Mouse (Mus musculus) hindbrain, embryonic 12.5 days (tissue): ENCODE results near the gene Alk. TPM values are rescaled to one million over a fixed set of nuclear protein-coding genes. Genes with fewer than 3 reads are reported as not detected.

ENCODE experiments used
- ATAC-seq: fragments of 200-750 bp; cut with Nextera tagmentation; 2 replicates; pipeline ENCODE4 v1.8.0; 2017; ENCODE audit warnings: moderate TSS enrichment; ENCODE audit not compliant: low FRiP score
- H3K27ac ChIP-seq: fragments of 300-500 bp; sonication (generic); 2 replicates; pipeline ENCODE4 v1.5.1; 2016; ENCODE audit warnings: mild to moderate bottlenecking
- H3K27me3 ChIP-seq: fragments of 300-500 bp; sonication (generic); 2 replicates; pipeline ENCODE4 v1.6.1; 2016; ENCODE audit warnings: mild to moderate bottlenecking
- H3K36me3 ChIP-seq: fragments of 300-500 bp; sonication (generic); 2 replicates; pipeline ENCODE4 v1.6.1; 2016; ENCODE audit warnings: mild to moderate bottlenecking
- H3K4me1 ChIP-seq: fragments of 300-500 bp; sonication (generic); 2 replicates; pipeline ENCODE4 v1.6.1; 2016
- H3K4me2 ChIP-seq: fragments of 300-500 bp; sonication (generic); replicated peaks from 2 replicates; pipeline ENCODE4 v1.6.1; 2016; ENCODE audit warnings: mild to moderate bottlenecking
- H3K4me3 ChIP-seq: fragments of 300-500 bp; sonication (generic); 2 replicates; pipeline ENCODE4 v1.5.1; 2016; ENCODE audit warnings: mild to moderate bottlenecking
- H3K9ac ChIP-seq: fragments of 300-500 bp; sonication (generic); 2 replicates; pipeline ENCODE4 v1.6.1; 2016; ENCODE audit warnings: mild to moderate bottlenecking, moderate library complexity
- H3K9me3 ChIP-seq: fragments of 300-500 bp; sonication (generic); replicated peaks from 2 replicates; pipeline ENCODE4 v1.6.1; 2016; ENCODE audit warnings: mild to moderate bottlenecking
- WGBS: fragments of 180-500 bp; shearing (Covaris S2); methylation state at CpG from one replicate; pipeline ENCODE4 v1.1.7; 2016; 5-methylcytosine and 5-hydroxymethylcytosine counted together
- polyA plus RNA-seq: library from polyadenylated mRNA; unstranded; fragments of >200 nt; fragmentation: Nextera tagmentation; extraction: Ambion mirVana; gene quantifications from 2 replicates; pipeline ENCODE4 v1.2.1, GENCODE M21; 2016

Alk gene
- polyA plus RNA-seq, 1 experiment from 2014 or later: 2.2 TPM

GRCm38 (mm10) chr17:72197576-72197975 lies 406.9 kb downstream of the Alk start:
- ATAC-seq: no peak
- H3K9me3 ChIP-seq: no peaks in the 10 kb centered on the region
- H3K27me3 ChIP-seq: no peaks in the 10 kb centered on the region
- H3K9ac ChIP-seq: no peak overlapping the region
- no peak overlapping the region for H3K4me2 ChIP-seq
- no peaks in the 10 kb centered on the region for H3K36me3 ChIP-seq
- peaks cover 7% of the 10 kb centered on the region for H3K4me1 ChIP-seq
- WGBS: 72% methylated on average over 6 of the region's 6 CpGs
- no peak overlapping the region for H3K4me3 ChIP-seq
- no peak overlapping the region for H3K27ac ChIP-seq

- Histone ChIP-seq H3K4me3 (no peak overlapping the region), H3K27me3 (no peaks in the 10 kb centered on the region), H3K4me2 (no peak overlapping the region), H3K36me3 (no peaks in the 10 kb centered on the region), H3K4me1 (peaks cover 7% of the 10 kb centered on the region), H3K27ac (no peak overlapping the region), H3K9ac (no peak overlapping the region), H3K9me3 (no peaks in the 10 kb centered on the region)
- WGBS: 30% methylated on average over 12 of the region's 12 CpGs
- ATAC-seq: peak; percentile 46
These were observed 409.3 kb downstream of the Alk start for GRCm38 (mm10) chr17:72194976-72195650.

- ATAC-seq: no peak
- Histone ChIP-seq H3K9me3 (no peaks in the 10 kb centered on the region), H3K4me2 (no peak overlapping the region), H3K9ac (no peak overlapping the region), H3K4me1 (peaks cover 7% of the 10 kb centered on the region), H3K27ac (no peak overlapping the region), H3K27me3 (no peaks in the 10 kb centered on the region), H3K36me3 (no peaks in the 10 kb centered on the region), H3K4me3 (no peak overlapping the region)
- 84% methylated on average over 8 of the region's 8 CpGs for WGBS
These were observed 413.9 kb downstream of the Alk start for GRCm38 (mm10) chr17:72190536-72190935.

- Histone ChIP-seq H3K4me3 (no peak overlapping the region), H3K27ac (no peak overlapping the region), H3K4me1 (no peaks in the 10 kb centered on the region), H3K9me3 (no peaks in the 10 kb centered on the region), H3K27me3 (no peaks in the 10 kb centered on the region), H3K9ac (no peak overlapping the region), H3K4me2 (no peak overlapping the region), H3K36me3 (no peaks in the 10 kb centered on the region)
- ATAC-seq: no peak
- WGBS: 72% methylated on average over 1 of the region's 1 CpGs
These were observed 417.4 kb downstream of the Alk start for GRCm38 (mm10) chr17:72187026-72187425.

GRCm38 (mm10) chr17:72182414-72182813 lies 422.0 kb downstream of the Alk start:
- Histone ChIP-seq H3K9ac (no peak overlapping the region), H3K27ac (no peak overlapping the region), H3K27me3 (no peaks in the 10 kb centered on the region), H3K9me3 (no peaks in the 10 kb centered on the region), H3K36me3 (no peaks in the 10 kb centered on the region), H3K4me2 (no peak overlapping the region), H3K4me1 (no peaks in the 10 kb centered on the region; the same call in 1 of the 2 replicates), H3K4me3 (no peak overlapping the region)
- WGBS: 69% methylated on average over 2 of the region's 2 CpGs
- no peak for ATAC-seq

GRCm38 (mm10) chr17:72180200-72180599 lies 424.2 kb downstream of the Alk start:
- Histone ChIP-seq H3K4me2 (no peak overlapping the region), H3K36me3 (no peaks in the 10 kb centered on the region), H3K4me3 (no peak overlapping the region), H3K27ac (no peak overlapping the region), H3K27me3 (no peaks in the 10 kb centered on the region), H3K9ac (no peak overlapping the region), H3K9me3 (no peaks in the 10 kb centered on the region), H3K4me1 (no peaks in the 10 kb centered on the region; the same call in 1 of the 2 replicates)
- 96% methylated on average over 9 of the region's 9 CpGs for WGBS
- no peak for ATAC-seq

- H3K36me3 ChIP-seq: no peaks in the 10 kb centered on the region
- 90% methylated on average over 14 of the region's 14 CpGs for WGBS
These were observed 424.7 kb downstream of the Alk start for GRCm38 (mm10) chr17:72179722-72180140.

GRCm38 (mm10) chr17:72173778-72174177 lies 430.6 kb downstream of the Alk start:
- Histone ChIP-seq H3K4me3 (no peak overlapping the region), H3K4me1 (no peaks in the 10 kb centered on the region; the same call in 1 of the 2 replicates), H3K27me3 (no peaks in the 10 kb centered on the region), H3K9ac (no peak overlapping the region), H3K36me3 (no peaks in the 10 kb centered on the region), H3K4me2 (no peak overlapping the region), H3K27ac (no peak overlapping the region), H3K9me3 (no peaks in the 10 kb centered on the region)
- no peak for ATAC-seq
- 75% methylated on average over 3 of the region's 3 CpGs for WGBS

More at GRCm38 (mm10) chr17:72179722-72180140, 424.7 kb downstream of the Alk start:
- Histone ChIP-seq H3K9me3 (no peaks in the 10 kb centered on the region), H3K9ac (no peak overlapping the region), H3K4me2 (no peak overlapping the region), H3K27ac (no peak overlapping the region), H3K4me1 (no peaks in the 10 kb centered on the region; the same call in 1 of the 2 replicates), H3K27me3 (no peaks in the 10 kb centered on the region), H3K4me3 (no peak overlapping the region)
- no peak for ATAC-seq

- H3K4me3 ChIP-seq: no peak overlapping the region
- H3K27ac ChIP-seq: no peak overlapping the region
- H3K4me1 ChIP-seq: no peaks in the 10 kb centered on the region
- H3K9ac ChIP-seq: no peak overlapping the region
- no peaks in the 10 kb centered on the region for H3K36me3 ChIP-seq
- H3K4me2 ChIP-seq: no peak overlapping the region
- WGBS: 82% methylated on average over 5 of the region's 5 CpGs
- ATAC-seq: no peak
- no peaks in the 10 kb centered on the region for H3K27me3 ChIP-seq
- H3K9me3 ChIP-seq: no peaks in the 10 kb centered on the region
These were observed 436.3 kb downstream of the Alk start for GRCm38 (mm10) chr17:72168152-72168551.

- H3K36me3 ChIP-seq: no peaks in the 10 kb centered on the region
- H3K27me3 ChIP-seq: no peaks in the 10 kb centered on the region
- no peaks in the 10 kb centered on the region for H3K9me3 ChIP-seq
- H3K4me1 ChIP-seq: no peaks in the 10 kb centered on the region
- H3K27ac ChIP-seq: no peak overlapping the region
- no peak overlapping the region for H3K4me2 ChIP-seq
- H3K4me3 ChIP-seq: no peak overlapping the region
- H3K9ac ChIP-seq: no peak overlapping the region
- WGBS: 61% methylated on average over 5 of the region's 5 CpGs
- no peak for ATAC-seq
These were observed 445.5 kb downstream of the Alk start for GRCm38 (mm10) chr17:72158857-72159385.

- Histone ChIP-seq H3K27me3 (no peaks in the 10 kb centered on the region), H3K36me3 (no peaks in the 10 kb centered on the region), H3K4me3 (no peak overlapping the region), H3K4me1 (no peaks in the 10 kb centered on the region), H3K4me2 (no peak overlapping the region), H3K9me3 (no peaks in the 10 kb centered on the region), H3K27ac (no peak overlapping the region), H3K9ac (no peak overlapping the region)
- 72% methylated on average over 10 of the region's 10 CpGs for WGBS
- no peak for ATAC-seq
These were observed 446.4 kb downstream of the Alk start for GRCm38 (mm10) chr17:72157830-72158629.

- Histone ChIP-seq H3K9me3 (no peaks in the 10 kb centered on the region), H3K4me2 (no peak overlapping the region), H3K4me3 (no peak overlapping the region), H3K9ac (no peak overlapping the region), H3K4me1 (no peaks in the 10 kb centered on the region), H3K27me3 (no peaks in the 10 kb centered on the region), H3K36me3 (no peaks in the 10 kb centered on the region), H3K27ac (no peak overlapping the region)
- 86% methylated on average over 3 of the region's 3 CpGs for WGBS
- ATAC-seq: no peak
These were observed 451.4 kb downstream of the Alk start for GRCm38 (mm10) chr17:72153038-72153437.
